Mouse (Mus musculus): ENCODE measurements around the gene Gpr83. TPM values are rescaled to one million over a fixed set of nuclear protein-coding genes. Genes with fewer than 3 reads are reported as not detected.
A peak's percentile ranks its signal among the peaks of the same experiment; 100 is the strongest.
"Not testable (repeated sequence)": the region's sequence is repeated elsewhere in the genome, so short reads cannot be mapped to it uniquely, and the experiment has no call there.

The Gpr83 gene
- polyA plus RNA-seq, 1 experiment from 2014 or later: 1.4 TPM

DNA sequence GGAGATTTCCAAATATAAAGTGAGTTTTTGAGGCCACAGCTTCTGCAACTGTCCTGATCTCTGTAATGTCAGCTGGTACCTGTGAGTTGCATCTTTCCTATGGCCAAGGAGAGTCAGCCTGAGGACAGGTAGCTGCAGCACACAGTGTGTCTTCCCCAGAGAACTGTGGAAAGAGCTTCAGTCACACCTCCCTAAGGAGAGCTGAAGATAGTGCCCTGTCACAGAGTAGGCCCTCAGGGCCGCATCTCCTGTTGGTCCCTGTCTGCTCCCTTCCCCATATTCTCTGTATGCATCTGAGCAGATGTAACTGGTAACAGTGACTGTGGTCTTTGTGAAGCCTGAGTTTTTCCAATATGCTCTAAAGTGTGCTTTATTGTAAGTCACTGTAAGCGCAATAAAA, 10.4 kb downstream of the Gpr83 start:
- no peak overlapping the region for H3K9ac ChIP-seq
- H3K36me3 ChIP-seq: no peaks in the 10 kb centered on the region
- no peak overlapping the region for H3K4me2 ChIP-seq (replicated peaks)
- no peaks in the 10 kb centered on the region for H3K9me3 ChIP-seq (replicated peaks)
- no peak for ATAC-seq (ENCODE audit: insufficient number of reproducible peaks, low FRiP score, low TSS enrichment, low read depth)
- no peak overlapping the region for H3K4me3 ChIP-seq (replicated peaks)
- 89% methylated on average over 2 of the region's 2 CpGs for WGBS
- no peaks in the 10 kb centered on the region for H3K27me3 ChIP-seq
- no peak overlapping the region for H3K27ac ChIP-seq (replicated peaks)
- 0 out of 2 replicates have a peak, but pooled peaks cover 10% of the 10 kb centered on the region for H3K4me1 ChIP-seq

DNA sequence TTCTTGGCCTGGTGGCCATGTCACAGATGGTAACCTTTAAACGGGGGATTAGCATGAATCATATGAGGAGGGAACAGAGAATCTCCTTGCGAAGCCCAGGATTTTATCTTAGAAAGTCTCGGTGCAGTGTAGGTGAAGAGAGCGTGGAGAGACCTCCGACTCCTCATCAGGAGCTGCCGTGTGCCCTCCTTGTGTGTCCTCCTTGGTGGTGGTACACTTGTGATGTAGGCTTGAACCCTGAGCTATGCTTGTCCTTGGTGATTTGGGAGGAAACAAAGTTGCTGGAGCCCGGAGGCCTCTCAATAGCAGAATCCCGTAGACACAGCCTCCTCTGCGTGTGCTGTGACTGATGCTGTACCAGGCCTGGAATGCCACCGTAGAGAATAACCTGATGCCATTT, 10.8 kb downstream of the Gpr83 start:
- Histone ChIP-seq H3K4me1 (0 out of 2 replicates have a peak, but pooled peaks cover 10% of the 10 kb centered on the region), H3K36me3 (no peaks in the 10 kb centered on the region), H3K27ac (replicated peaks) (no peak overlapping the region), H3K9me3 (replicated peaks) (no peaks in the 10 kb centered on the region), H3K4me3 (replicated peaks) (no peak overlapping the region), H3K27me3 (no peaks in the 10 kb centered on the region), H3K9ac (no peak overlapping the region), H3K4me2 (replicated peaks) (no peak overlapping the region)
- 83% methylated on average over 10 of the region's 10 CpGs for WGBS
- no peak for ATAC-seq (ENCODE audit: insufficient number of reproducible peaks, low FRiP score, low TSS enrichment, low read depth)

DNA sequence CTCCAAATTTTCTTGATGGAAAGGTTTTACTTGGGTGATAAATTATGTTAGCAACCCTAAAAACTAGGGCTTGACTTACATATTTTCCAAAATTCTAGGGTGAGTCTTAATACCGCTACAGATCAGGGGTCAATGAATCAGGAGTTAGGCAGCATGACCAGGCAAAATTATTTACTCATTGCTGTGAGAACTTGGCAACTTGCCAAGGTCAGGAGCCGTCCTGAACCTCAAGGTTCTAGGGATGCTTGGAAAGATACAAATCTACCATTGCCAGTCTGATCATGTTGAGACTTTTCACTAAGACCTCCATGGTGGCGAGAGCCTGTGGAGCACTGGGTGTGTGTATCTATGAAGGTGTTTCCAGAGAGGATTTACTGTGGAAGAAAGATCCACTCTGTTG, 11.5 kb downstream of the Gpr83 start:
- H3K36me3 ChIP-seq: no peaks in the 10 kb centered on the region
- WGBS: 67% methylated on average over 3 of the region's 3 CpGs
- 0 out of 2 replicates have a peak, but pooled peaks cover 10% of the 10 kb centered on the region for H3K4me1 ChIP-seq
- no peaks in the 10 kb centered on the region for H3K27me3 ChIP-seq
- H3K9ac ChIP-seq: no peak overlapping the region
- H3K9me3 ChIP-seq (replicated peaks): no peaks in the 10 kb centered on the region
- ATAC-seq (ENCODE audit: insufficient number of reproducible peaks, low FRiP score, low TSS enrichment, low read depth): no peak
- H3K4me2 ChIP-seq (replicated peaks): no peak overlapping the region
- H3K4me3 ChIP-seq (replicated peaks): no peak overlapping the region
- H3K27ac ChIP-seq (replicated peaks): no peak overlapping the region

DNA sequence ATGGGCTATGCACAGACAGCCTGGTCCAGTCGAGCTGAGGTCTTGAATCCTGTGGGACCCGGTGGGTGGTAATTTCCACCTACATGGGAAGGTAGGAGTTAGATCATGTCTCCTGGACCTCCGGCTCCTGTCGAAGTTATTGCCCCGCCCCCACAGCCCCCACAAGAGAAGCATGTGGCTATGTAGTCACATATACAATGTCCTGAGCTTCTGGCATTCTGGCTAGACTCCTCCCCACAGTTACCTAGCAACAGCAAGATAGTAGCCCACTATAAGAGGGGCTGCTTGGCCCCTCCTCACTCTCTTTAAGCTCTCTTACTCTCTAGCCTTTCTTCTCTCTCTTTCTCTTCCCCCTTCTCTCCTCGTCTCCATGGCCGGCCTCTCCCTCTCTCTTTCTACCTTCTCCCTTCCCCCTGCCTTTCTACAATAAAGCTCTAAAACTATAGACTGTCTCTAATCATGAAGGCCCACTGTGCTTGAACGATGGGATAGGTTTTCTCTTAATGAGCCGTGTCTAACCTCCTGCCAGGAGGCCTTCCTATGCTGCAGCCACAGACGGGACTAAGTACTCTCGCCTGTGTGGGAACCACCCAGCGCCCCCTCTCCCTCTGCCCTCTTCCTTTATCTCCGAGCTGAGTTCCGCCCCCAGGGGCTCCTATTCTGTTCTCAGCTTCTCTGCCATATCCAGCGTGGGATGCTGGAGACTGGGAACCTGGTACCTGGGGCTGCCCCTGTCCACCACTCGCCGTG, 12.3 kb downstream of the Gpr83 start:
- 0 out of 2 replicates have a peak, but pooled peaks have one; percentile 20 for ATAC-seq (ENCODE audit: insufficient number of reproducible peaks, low FRiP score, low TSS enrichment, low read depth)
- H3K27ac ChIP-seq (replicated peaks): no peak overlapping the region
- 29% methylated on average over 17 of the region's 17 CpGs for WGBS

DNA sequence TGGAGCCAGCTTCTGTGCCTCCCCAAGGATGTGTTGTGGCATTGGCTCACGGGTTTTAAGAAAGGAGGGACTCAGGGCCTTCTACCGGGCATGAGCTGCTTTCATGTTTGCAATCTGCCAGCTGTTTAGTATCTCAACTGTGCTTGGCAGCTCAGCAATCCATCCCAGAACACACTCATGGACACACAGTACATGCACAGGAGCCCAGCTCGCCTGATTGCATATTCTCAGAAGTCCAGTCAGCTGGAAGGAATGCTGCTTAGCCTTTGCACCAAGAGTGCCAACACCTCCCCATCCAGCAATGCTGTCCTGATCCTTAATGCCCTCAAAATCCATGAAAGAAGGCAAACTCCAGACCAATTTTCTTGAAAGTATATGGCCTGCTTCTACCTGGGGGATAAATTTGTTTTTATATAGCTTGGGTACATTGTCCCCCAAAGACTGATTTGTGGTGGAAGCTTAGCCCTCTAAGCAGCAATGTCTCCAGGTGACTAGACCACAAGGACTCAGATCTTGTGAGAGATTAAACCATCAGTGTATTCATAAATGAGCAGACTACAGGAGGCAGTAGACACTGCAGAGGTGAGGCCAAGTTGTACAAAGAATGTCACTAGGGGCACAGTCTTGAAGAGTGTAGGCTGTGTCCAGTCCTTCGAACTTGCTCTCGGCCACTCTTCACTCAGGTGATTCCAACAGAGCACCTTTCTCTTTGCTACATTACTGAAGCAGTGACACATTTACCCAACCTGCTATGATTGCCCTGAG, 15.9 kb downstream of the Gpr83 start:
- no peaks in the 10 kb centered on the region for H3K36me3 ChIP-seq
- WGBS: 69% methylated on average over 5 of the region's 5 CpGs
- H3K4me2 ChIP-seq (replicated peaks): no peak overlapping the region
- no peaks in the 10 kb centered on the region for H3K27me3 ChIP-seq
- H3K9me3 ChIP-seq (replicated peaks): no peaks in the 10 kb centered on the region
- no peak overlapping the region for H3K9ac ChIP-seq
- no peak overlapping the region for H3K4me3 ChIP-seq (replicated peaks)
- no peak overlapping the region for H3K27ac ChIP-seq (replicated peaks)
- no peak for ATAC-seq (ENCODE audit: insufficient number of reproducible peaks, low FRiP score, low TSS enrichment, low read depth)
- H3K4me1 ChIP-seq: 0 out of 2 replicates have a peak, but pooled peaks cover 10% of the 10 kb centered on the region

More for the DNA sequence above, 12.3 kb downstream of the Gpr83 start:
- Histone ChIP-seq H3K9ac (no peak overlapping the region), H3K4me3 (replicated peaks) (no peak overlapping the region), H3K4me2 (replicated peaks) (no peak overlapping the region), H3K9me3 (replicated peaks) (no peaks in the 10 kb centered on the region), H3K4me1 (0 out of 2 replicates have a peak, but pooled peaks cover 10% of the 10 kb centered on the region), H3K27me3 (no peaks in the 10 kb centered on the region), H3K36me3 (no peaks in the 10 kb centered on the region)

DNA sequence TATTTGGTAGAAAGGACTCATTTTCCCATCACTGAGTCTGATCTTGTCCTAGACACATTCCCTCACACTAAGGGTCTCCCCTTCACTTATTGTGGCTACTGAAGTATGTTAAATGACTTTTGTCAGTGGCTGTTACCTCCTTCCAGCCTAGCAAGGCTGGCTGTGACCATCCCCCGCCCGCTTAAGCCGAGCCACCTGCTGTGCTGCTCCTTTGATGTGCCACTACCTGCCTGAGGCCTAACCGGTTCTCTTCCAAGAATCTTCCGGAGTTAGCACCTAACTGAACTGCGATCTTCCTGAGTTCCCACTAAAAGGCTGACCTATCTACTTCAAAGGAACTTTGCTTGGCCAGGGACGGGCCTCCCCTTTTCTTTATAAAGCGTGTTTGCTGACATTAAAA, 16.6 kb downstream of the Gpr83 start:
- not testable (repeated sequence) for H3K9ac ChIP-seq; H3K9me3 ChIP-seq (replicated peaks); H3K27ac ChIP-seq (replicated peaks); H3K4me3 ChIP-seq (replicated peaks); ATAC-seq (ENCODE audit: insufficient number of reproducible peaks, low FRiP score, low TSS enrichment, low read depth); H3K4me2 ChIP-seq (replicated peaks); H3K36me3 ChIP-seq; H3K4me1 ChIP-seq; H3K27me3 ChIP-seq
- 26% methylated on average over 8 of the region's 8 CpGs for WGBS

DNA sequence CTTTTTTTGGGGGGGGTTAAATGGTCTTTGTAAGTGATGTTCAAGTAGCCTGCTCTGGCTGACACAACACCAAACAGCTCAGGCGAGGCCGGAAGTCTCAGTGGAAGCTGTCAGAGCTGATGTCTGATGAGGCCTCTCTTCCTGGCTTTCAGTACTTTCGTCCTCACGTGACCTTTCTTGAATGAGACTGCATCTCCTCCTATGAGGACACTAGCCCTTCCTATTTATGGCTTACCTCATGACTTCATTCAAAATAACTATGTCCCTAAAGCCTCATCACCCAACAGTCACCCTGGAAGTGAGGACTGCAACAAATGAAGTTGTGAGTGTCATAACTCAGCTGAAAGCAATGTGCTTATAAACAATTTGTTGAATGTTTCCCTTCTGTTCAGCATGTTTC, 24.6 kb downstream of the Gpr83 start:
- H3K9me3 ChIP-seq (replicated peaks): no peaks in the 10 kb centered on the region
- H3K27ac ChIP-seq (replicated peaks): no peak overlapping the region
- WGBS: 71% methylated on average over 4 of the region's 4 CpGs
- no peak overlapping the region for H3K9ac ChIP-seq
- H3K36me3 ChIP-seq: no peaks in the 10 kb centered on the region
- ATAC-seq (ENCODE audit: insufficient number of reproducible peaks, low FRiP score, low TSS enrichment, low read depth): no peak
- no peaks in the 10 kb centered on the region for H3K4me1 ChIP-seq
- H3K4me2 ChIP-seq (replicated peaks): no peak overlapping the region
- no peaks in the 10 kb centered on the region for H3K27me3 ChIP-seq
- H3K4me3 ChIP-seq (replicated peaks): no peak overlapping the region

DNA sequence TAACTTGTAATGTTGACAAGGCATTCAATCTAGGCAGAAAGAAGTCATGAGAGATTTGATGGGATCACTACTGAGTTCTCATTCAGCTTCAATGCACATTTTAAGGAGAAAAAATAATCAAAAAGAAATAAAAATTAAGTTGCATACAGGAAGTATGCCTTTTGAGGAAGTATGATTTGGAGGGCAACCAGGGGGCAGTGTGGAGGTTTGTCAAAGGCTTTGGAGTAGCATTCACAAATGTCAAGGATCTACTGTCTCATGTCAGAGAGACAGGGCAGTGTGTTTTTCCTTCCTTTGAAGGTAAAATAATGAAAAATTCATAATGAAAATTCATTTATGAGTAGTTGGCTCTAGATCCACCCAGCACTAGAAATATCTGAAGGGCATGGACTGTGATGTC, 25.1 kb downstream of the Gpr83 start:
- Histone ChIP-seq H3K9ac (no peak overlapping the region), H3K36me3 (no peaks in the 10 kb centered on the region), H3K4me3 (replicated peaks) (no peak overlapping the region), H3K4me2 (replicated peaks) (no peak overlapping the region), H3K4me1 (no peaks in the 10 kb centered on the region), H3K9me3 (replicated peaks) (no peaks in the 10 kb centered on the region), H3K27me3 (no peaks in the 10 kb centered on the region), H3K27ac (replicated peaks) (no peak overlapping the region)
- no peak for ATAC-seq (ENCODE audit: insufficient number of reproducible peaks, low FRiP score, low TSS enrichment, low read depth)

DNA sequence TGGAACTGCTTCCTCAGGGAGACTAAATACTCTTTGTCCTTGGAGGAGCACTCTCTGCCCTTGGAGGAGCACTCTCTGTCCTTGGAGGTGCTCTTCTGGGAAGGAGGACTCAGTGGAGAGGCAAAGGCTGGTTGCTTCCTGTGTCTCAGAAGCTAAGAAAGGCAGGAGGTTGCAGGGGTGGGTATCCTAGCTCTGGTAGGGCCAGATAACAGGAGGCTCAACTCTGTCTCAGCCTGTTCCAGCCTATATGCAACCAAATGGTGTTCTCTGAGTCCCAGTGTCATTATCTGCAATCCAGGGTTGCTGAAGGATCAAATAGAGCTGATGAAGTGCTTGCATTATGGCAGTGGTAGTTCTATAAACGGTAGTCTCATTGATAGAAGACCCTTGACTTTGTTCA, 25.9 kb downstream of the Gpr83 start:
- whole genome bisulfite sequencing: 88% methylated on average over 1 of the region's 1 CpGs
- no peak for ATAC-seq (ENCODE audit: insufficient number of reproducible peaks, low FRiP score, low TSS enrichment, low read depth)
- no peak overlapping the region for H3K9ac ChIP-seq
- no peak overlapping the region for H3K4me2 ChIP-seq (replicated peaks)
- no peak overlapping the region for H3K27ac ChIP-seq (replicated peaks)
- H3K9me3 ChIP-seq (replicated peaks): no peaks in the 10 kb centered on the region
- no peak overlapping the region for H3K4me3 ChIP-seq (replicated peaks)
- no peaks in the 10 kb centered on the region for H3K27me3 ChIP-seq
- H3K36me3 ChIP-seq: no peaks in the 10 kb centered on the region
- H3K4me1 ChIP-seq: no peaks in the 10 kb centered on the region

DNA sequence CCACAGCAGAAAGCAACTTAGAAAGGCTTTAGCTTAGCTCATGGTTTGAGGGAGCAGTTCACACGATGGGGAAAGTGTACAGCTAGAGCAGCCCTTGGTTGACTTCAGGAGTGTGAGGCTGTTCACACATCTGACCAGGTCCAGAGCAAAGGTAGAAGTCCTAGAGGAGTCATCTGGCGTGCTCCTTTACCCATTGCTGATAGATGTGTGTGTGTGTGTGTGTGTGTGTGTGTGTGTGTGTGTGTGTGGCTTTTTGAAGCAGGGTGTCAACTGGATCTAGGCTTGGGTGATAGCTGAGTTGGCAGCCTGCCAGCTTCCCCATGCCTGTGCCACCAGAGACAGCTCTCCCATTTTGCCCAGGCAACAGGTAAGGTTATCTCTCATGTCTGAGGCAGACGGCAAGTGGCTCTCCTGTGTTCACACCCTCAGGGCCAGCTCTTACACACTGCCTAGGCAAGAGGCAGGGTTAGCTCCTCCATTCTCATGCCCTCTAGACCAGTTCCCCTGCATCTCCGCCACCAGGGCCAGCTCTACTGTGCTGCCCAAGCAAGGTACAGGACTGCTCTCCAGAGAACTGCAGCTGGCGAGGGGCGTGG, 27.9 kb downstream of the Gpr83 start:
- Histone ChIP-seq H3K4me1 (no peaks in the 10 kb centered on the region), H3K27me3 (no peaks in the 10 kb centered on the region), H3K9ac (no peak overlapping the region), H3K36me3 (no peaks in the 10 kb centered on the region), H3K4me3 (replicated peaks) (no peak overlapping the region), H3K9me3 (replicated peaks) (no peaks in the 10 kb centered on the region), H3K27ac (replicated peaks) (no peak overlapping the region), H3K4me2 (replicated peaks) (no peak overlapping the region)
- ATAC-seq (ENCODE audit: insufficient number of reproducible peaks, low FRiP score, low TSS enrichment, low read depth): peak; percentile 65; the same call in 1 of the 2 replicates
- WGBS: 83% methylated on average over 6 of the region's 6 CpGs

DNA sequence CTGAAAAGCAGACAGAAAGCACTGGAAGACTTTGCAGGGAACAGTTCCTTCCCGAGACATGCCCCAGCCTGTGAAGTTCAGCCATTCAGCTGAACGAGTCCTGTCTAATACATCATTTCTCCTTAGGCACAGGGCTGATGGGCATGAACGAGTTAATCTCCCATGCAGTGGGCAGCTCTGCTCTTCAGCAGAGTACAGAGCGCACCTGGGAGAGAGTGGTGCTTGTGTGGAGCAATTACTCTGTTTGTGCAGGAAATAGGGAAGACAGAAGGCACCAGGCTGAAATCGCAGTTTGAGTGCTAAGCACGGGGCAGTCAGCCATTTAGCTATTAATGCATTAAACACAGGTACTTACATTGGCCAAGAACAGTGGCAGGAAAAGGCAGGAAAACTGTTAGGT, 28.7 kb downstream of the Gpr83 start:
- no peaks in the 10 kb centered on the region for H3K27me3 ChIP-seq
- WGBS: 53% methylated on average over 6 of the region's 6 CpGs
- no peak overlapping the region for H3K27ac ChIP-seq (replicated peaks)
- H3K4me3 ChIP-seq (replicated peaks): no peak overlapping the region
- H3K36me3 ChIP-seq: no peaks in the 10 kb centered on the region
- no peaks in the 10 kb centered on the region for H3K4me1 ChIP-seq
- ATAC-seq (ENCODE audit: insufficient number of reproducible peaks, low FRiP score, low TSS enrichment, low read depth): no peak
- H3K9ac ChIP-seq: no peak overlapping the region
- no peak overlapping the region for H3K4me2 ChIP-seq (replicated peaks)
- no peaks in the 10 kb centered on the region for H3K9me3 ChIP-seq (replicated peaks)

All from embryonic facial prominence, embryonic 15.5 days (tissue).